Mouse (Mus musculus) neural tube, embryonic 10.5 days (tissue): Measurements from ENCODE around the gene Trpm2.
"Not testable (repeated sequence)": the region's sequence is repeated elsewhere in the genome, so short reads cannot be mapped to it uniquely, and the experiment has no call there.

Experiments used
- DNase-seq: peaks from one replicate; pipeline ENCODE4 v3.0.0-alpha.2; 2017; ENCODE audit warnings: low spot score; ENCODE audit errors: extremely low spot score

Trpm2 gene

DNA sequence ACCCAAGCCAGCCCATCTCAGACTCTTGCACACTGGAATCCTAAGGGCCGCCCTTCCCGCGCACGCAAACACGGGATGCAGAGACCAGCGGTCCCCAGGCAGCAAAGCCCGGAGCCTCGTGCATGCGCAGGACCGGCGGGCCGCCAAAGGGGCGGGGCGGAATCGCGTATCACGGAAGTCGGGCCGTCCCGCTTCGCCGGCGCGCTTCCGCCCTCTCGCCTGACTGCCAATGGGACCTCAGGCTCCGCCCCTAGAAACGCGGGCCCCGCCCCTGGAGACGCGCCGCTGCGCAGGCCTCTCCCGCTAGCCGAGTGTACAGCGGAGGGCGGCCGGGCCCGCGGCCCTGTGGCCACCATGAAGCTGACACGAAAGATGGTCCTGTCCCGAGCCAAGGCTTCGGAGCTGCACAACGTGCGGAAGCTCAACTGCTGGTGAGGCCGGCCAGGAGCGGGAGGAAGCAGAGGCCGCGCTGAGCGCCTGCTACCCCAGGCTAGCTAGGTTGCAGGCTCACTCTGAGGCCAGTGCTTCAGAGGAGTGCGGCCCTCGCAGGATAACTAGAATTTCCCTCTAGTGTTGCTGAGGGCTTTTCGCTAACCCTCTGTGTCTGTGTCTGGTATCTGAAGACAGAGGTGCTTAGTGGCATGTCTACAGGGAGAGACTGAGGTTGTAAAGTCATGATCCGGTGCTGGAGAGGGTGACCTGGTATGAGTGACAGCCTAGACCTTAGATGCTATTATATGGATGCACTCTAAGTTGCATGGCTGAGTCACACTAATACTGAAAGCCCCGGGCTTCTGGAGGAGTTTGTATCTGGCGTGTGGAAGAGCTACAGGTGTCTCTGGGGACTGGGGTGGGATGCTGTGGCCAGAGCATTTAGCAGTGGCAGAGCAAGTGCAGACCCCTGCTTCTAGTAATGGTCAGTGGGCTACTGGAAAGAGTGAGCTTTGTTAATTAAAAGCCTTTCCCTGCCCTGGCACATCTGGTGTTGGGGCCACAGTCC is 8.3 kb upstream of the Trpm2 start, which contains the start of gene 1810043G02Rik:
1810043G02Rik (plus strand) TSS at position 174 of the 1,000 bp plus-strand sequence.
- peak; percentile 99 for DNase-seq

DNA sequence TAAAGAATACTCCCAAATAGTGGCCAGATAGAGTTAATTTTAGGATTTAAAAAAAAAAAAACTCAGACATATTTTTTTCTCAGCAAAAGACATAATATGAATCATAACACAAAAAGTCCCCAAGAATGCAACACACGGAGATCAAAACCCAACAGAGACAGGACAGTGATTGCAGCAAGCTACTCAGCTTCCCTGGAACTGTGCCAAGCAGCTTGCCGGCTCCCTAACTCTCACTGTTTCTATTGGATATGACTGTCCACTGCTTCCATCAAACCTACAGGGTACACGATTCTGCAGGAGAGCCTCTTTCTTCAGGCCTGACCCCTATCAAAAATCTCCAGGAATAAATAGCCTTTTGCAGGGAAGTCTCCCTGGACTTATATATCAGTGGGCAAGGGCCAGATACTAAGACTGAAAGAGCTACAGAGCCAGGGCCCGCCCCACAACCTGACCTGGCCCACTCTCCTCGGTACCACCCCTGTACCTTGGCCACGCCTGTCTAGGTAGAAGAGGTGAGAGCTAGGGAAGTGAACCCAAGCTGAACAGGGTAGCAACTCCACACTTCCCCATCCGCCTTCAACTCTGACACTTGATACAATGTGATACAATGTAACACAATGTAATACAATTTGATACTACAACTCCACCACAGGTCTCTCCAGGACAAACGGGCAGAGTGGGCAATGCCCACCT is 6.2 kb upstream of the Trpm2 start:
- no peak for DNase-seq

DNA sequence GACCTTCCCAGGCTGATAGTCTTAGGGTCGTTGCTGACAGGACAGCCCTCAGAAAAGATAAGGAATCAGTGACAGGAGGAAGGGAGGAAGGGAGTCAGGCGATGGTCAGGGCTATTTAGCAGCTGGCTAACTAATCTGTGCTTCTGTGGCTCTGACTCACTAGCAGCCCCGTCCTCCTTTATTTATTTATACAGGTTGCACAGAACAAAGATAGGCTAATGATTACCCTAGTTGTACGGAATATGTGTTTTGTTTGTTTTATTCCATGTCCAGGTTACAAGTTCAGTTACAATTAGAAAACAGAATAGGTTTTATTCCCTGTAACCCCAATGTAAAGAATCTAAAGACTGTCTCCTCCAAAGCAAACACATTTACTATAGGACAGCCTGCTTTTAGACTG is 5.3 kb upstream of the Trpm2 start:
- no peak for DNase-seq

DNA sequence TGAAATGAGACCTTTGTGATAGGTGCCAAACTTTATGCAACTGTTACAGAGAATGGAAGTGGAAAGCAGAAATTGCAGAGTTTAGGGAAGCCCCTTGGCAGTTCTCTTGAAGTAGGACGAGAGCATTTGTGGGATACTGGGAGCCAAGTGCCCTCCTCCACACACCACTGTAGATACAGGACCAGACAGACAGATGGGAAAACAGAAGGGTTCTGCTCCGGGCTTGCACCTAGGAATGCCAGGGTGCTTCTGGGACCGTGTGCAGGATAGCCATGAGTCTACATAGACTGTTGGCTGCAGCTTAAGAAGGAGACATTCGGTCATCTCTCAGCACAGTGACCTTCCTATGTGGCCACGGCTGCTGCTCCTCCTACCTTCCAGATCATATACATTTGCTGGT is 4.4 kb upstream of the Trpm2 start:
- no peak for DNase-seq

DNA sequence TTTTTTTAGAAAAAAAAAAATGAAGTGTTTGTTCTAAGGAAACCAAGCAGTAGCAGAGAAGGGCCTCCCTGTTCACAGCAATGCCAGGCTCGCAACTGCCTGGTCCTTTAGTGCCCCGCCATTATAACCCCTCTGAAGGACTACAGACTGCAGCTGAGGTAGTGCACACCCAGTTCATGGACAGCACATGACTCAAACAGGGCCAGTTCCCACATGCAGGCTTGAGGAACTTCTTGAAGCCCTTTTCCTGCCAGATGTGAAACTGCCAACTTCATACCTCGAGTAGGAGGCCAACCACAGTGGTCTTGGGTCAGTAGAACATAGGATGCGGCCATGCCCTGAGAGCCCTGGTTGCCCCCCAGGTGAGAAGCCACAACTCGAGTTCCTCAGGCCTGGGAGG is 4.0 kb upstream of the Trpm2 start:
- DNase-seq = no peak

DNA sequence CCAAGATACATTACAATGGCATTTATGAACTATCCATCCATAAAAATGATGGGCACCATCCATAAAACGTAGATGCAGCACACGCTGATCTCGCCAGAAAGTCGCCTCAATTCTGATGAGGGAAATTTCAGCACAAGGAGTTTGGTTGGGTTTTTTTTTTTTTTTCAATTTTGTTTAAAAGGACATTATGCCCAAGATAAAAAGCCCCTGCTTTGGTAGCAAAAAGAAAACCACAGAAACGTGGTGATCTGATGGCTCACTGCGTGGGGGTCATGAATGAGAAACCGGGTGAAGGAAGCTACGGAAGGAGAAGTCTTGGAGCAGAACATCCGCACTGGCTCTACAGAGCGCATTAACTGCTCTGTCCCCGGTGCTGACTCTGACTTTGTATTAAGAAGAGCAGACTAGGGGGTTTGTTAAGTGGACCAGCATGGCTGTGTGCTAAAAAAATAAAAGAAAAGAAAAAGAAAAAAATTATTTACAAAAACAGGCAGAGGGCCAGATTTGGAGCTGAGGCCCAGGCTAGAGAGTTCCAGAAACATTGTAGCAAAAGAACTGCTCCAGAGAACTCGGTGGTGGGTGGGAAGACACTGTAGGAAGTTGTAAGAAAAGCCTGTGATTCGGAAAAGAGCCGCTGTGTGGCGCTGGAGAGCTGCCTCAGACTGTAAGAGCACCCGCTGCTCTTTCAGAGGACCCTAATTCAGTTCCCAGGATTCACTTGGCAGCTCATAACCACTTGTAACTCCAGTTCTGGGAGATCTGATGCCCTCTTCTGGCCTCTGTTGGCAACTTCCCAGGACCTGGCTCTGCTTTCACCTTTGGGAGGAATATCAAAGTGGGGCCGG is 1.6 kb upstream of the Trpm2 start:
- DNase-seq = no peak

DNA sequence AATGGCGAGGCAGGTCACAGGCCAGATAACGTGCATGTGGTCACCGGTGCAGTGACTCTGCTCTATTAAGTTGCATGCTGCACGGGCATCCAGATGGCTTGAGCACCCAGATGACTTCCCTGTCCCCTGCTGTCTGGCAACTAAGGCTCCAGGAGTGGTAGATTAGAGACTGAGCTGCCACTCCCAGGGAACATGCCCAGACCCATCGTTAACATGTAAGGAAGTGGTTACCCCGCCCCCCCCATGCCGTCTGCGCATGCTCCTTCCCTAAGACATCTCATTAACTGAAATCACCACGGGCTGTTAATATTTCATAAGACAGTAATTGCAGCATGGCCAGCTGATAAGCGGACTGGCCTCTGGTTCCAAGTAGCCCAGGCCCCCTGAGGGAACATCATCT is 828 bp upstream of the Trpm2 start:
- no peak for DNase-seq

DNA sequence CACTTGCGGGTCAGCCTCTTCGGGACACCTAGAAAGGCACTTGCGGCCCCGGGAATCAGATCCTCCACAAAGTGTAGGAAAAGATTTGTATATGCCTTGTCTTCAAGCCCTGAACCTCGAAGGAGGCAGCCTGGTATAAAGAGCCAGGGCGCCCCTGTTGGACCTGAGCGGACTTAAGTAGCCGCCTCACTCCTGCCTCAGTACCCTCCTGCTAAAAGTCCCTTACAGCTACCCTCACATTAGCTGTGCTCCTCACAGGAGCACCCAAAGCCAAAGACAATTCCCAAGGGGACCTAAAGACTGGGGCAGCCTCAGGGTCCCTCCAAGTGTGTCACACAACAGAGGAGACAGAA is 414 bp downstream of the Trpm2 start:
- no peak for DNase-seq

DNA sequence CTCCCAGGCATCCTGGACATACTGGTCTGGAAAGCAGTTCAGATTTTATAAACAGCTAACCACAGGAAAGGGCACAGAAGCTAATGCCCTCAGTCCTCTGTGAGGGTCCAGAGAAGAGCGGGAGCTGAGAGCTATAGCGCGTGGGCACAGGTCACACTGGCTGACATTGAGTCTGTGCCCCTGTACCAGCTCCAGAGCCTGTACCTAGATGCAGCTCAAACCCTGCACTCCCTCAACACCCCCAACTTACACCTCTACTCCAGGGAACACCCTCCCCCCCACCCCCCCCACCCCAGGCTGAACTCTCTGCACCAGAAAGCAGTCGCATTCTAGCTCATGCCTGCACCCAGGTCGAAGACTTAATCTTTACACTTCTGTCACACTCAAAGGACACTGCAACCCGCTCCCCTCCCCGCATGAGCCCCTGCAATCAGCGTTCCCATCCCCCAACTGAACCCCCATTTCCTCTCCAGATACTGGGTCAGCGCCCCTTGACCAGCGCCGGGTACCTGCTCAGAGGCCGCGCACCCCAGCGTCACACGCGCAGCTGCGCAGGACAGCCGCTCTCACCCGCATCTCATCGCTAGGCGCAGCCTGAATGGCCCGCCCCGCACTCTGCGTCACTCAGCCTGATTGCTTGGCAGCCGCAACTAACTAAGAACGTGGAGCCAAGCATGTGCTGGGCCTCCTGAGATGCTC is 940 bp downstream of the Trpm2 start:
- peak; percentile 55 for DNase-seq

DNA sequence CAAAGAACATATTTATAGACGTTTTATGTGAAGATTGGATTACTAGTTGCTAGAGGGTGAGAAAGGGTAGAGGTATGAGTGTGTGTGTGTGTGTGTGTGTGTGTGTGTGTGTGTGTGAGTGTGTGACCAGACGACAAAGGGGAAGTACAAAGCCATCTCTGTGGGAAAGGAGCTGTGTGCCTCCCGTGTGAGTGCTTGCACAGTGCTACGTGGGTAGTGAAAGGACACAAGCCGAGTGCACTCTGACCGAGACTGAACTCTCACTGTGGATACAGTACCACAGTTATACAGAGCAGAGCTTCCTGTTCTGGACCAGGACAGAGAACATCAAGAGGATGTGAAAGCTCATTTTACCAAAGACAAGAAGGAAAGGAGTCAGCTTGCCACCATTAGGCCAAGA is 6.4 kb downstream of the Trpm2 start:
- no peak for DNase-seq

DNA sequence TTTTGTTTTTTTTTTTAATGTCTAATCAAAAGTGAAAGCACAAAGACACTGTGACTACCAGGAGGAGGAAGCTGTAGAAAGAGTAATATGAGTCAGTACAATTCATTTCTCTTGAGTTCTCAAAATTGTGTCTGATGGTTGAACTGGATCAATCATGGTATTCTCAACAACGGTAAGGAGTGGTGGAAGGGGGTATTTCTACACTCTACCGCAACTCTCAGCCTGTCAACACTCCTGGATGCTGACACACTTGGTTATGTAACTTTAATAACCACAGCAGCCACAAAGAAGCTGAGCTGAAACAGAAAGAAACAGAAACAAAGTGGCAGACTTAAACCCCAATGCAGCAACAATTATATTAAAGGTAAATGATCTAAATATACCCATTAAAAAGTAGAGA is 7.6 kb downstream of the Trpm2 start:
- no peak for DNase-seq

DNA sequence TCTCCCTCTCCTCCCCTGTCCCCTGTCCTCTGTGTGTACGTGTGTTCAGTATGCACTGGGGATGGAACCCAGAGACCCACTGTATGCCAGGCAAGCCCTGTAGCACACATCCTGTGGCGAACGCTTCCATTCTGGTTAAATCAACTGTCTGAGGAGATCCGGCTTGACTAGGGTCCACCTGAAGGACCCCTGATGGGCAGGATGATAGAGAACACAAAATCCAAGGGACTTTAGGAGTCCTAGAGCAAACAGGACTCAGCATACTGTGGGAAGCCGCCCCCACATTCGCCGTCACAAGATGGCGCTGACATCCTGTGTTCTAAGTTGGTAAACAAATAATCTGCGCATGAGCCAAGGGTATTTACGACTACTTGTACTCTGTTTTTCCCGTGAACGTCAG is 19.9 kb downstream of the Trpm2 start:
- DNase-seq = not testable (repeated sequence)

DNA sequence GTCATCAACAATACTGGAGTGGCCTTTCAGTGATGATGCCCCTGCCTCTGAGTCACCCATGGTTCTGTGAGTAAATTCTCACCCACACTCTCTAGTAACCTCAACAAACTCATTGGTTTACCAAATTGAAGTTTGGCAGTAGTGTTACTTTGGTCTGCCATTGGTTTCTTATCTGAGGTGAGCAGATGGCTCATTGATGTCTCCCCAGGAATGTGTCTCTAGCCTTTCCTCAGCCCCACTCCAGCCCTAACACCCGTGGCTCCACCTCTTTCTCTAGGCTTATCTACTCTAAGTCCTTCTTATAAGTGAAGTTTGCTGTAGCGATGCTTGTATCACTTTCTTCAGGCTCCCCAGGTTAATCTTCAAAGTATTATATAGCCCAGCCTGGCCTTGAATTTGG is 30.7 kb downstream of the Trpm2 start:
- no peak for DNase-seq

DNA sequence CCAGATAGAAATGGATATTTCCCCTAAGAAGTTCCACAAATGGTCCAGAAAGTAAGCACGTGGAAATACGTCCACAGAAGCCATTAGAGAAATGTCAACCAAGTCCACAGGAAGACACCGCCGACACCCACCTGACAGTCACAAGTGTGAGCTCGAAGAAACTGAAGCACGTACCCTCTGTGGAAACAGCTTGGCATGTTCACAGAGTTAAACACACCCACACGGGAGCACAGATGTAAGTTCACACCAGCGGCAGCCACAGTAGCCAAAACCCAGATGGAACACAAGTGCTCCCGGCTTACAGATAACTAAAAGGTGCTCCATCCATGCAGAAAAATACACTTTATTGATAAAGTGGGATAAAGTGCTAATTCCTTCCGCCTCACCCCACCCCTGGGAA is 43.0 kb downstream of the Trpm2 start:
- DNase-seq = no peak

DNA sequence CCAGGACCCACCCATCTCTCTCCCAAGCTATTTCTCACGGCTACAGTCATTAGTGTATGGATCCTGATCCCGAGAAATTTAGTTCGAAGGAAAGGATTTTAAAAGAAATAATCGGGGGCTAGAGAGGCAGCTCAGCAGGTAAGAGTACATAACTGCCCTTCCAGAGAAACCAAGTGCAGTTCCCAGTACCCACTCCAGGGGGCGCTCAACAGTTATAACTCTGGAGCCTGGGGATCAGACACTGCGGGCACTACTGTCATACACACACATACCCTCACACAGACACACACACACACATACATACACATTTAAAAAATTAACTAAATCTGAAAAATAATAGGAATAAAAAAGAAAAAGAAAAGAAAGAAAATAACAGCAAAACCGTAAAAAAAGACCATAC is 44.2 kb downstream of the Trpm2 start:
- peak; percentile 57 for DNase-seq

DNA sequence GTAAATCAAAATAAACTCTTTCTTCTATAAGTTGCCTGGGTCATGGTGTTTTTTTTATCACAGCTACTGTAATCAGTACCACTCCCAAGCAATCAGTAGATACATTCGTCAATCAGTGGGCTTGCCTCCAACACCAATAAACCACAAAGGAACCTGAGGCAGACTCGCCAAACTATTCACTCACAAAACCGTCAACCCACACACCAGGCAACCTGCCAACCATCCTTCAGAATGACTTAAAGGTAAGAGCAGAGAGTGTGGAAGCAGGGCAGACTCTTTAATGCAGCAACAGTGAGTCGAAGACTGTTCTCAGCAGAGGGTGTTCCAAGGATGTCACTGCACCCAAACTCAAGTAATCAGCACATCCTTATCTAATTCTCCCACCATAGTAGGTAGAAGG is 47.7 kb downstream of the Trpm2 start:
- no peak for DNase-seq

DNA sequence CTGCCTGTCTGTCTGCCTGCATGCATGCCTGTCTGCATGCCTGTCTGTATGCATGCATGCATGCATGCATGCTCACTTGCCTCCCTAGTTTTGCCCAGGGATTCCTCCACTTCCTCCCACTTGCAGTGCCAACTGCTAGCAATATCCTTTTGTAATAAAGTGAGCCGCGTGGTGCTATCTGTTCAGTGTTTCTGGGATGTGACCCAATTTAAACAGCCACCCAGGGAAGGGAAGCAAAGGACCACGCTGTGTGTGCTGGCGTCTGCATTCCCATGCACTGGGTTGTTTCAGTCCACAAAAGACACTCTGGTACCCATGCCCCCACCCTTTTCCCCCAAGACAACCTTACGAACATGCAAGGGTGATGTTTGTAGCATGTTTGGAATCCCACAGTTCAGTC is 49.4 kb downstream of the Trpm2 start:
- no peak for DNase-seq

DNA sequence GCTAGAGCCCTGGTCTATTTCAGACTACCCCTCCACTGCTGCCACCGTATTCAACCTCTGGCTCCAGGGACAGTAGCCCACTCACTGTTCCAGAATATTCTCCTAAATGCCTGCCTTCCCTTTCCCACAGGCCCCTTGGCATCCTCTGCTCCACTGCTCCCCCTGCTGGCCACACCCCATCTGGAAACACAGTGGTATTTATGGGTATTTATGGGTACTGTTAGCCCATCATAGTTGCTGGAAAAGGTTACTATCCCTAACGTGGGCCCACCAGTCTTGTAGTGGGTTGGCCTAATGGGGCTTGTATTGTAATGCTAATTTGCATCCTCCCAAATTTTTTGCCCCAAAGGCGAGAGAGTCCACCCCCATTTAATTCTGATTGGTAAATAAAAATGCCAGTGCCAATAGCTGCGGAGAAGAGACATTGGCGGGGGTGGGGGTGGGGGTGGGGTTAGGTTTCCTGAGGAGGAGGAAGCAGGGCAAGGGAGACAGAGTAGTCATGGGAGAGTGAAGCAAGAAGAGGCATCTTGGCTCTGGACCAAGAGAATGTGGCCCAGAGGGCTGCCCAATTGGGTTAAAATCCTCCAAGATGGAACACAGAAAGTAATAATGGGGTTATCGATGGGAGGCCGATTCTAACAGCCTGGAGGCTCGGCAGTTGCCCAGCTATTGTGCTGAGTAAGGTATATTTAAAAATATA is 53.6 kb downstream of the Trpm2 start:
- peak; percentile 54 for DNase-seq

DNA sequence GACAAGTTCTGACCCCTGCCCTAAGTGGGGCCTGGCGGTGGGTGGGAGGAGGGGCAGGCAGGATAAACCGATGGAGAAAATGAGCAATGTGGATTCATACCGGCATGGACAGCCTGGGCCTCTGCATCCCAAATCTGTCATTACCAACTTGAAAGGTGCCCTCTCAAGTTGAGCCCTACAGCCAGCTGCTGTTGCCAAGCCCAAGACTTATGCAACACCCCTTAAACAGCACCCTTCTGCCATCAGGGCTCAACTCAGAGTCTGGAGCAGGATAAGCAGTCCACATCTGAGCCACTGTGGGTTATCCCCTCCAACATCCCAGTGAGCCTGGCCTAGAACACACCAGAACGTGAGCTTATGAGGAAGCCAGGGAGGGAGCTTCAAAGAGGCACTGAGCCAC is 57.1 kb downstream of the Trpm2 start:
- no peak for DNase-seq

DNA sequence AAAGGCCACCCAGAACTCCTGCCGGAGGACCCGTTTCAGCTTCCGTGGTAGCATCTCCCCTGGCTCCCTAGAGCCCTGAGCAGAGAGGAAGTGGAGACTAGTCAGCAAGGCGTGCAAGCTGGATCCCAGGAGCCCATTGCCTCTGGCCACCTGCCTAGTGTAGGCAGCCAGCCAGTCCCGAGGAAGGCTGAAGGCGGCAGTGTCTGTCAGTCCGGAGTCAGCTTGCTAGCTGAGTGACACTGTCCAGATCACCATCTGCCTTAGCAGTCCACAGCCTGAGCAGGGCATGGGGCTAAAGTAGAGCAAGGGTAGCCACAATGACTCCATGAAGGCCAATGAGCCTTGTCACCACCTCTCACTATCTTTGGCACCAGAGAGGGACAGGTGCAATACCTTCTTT is 57.8 kb downstream of the Trpm2 start:
- DNase-seq = no peak
